Mouse (Mus musculus): ENCODE results near the gene 4930513O06Rik. TPM values are rescaled to one million over a fixed set of nuclear protein-coding genes. Genes with fewer than 3 reads are reported as not detected.

Gene 4930513O06Rik
- total RNA-seq (2023): not detected

DNA sequence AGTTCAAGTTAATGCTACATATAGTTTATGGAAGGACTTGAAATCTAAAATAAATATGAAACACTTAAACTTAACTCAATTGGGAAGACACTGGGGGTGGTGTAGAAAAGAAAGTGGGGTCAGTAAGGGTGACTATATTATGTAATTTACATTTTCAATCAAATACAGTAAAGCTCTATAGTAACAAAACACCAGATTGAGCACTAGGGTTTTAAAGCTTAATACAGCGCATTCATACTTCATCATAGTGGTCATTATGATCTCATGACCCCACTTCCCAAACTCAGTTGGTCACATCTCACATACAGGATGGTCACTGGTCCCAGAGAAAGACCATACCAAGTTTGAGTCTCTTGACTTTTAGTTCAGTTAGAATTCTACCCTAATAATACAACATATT, at the start of gene 4930513O06Rik:
Gene 4930513O06Rik, plus strand, starts transcription at position 301 of the 400 bp plus-strand sequence.

GRCm38 (mm10) chrX:139085077-139085476, 966 bp upstream of the 4930513O06Rik start, which contains the start of gene Serpina7:
TSS of gene Serpina7 (minus strand) at chrX:139085236.

Other genes starting within 250 kb of the 4930513O06Rik start
- gene Nrk, start 171.8 kb upstream of the 4930513O06Rik start, total RNA-seq (2023): not detected
- not detected for gene Serpina7, start 1.0 kb upstream of the 4930513O06Rik start, total RNA-seq (2023)
- gene 4933428M09Rik, start 93.0 kb downstream of the 4930513O06Rik start, total RNA-seq (2023): not detected
- not detected for gene Mum1l1, start 123.8 kb downstream of the 4930513O06Rik start, total RNA-seq (2023)
- gene Trap1a, start 247.4 kb downstream of the 4930513O06Rik start, total RNA-seq (2023): not detected

Measured in B cell, adult 67 days (primary cell).